Mouse (Mus musculus) right cerebral cortex, postnatal 25 days (tissue): ENCODE measurements around the gene Rgs9.
"Not testable (repeated sequence)": the region's sequence is repeated elsewhere in the genome, so short reads cannot be mapped to it uniquely, and the experiment has no call there.

Source experiments
- DNase-seq: peaks from one replicate; pipeline ENCODE4 v3.0.0; 2022

Rgs9 gene

GRCm38 (mm10) chr11:109302338-109302737 is 4.4 kb upstream of the Rgs9 start:
- DNase-seq: no peak

DNA sequence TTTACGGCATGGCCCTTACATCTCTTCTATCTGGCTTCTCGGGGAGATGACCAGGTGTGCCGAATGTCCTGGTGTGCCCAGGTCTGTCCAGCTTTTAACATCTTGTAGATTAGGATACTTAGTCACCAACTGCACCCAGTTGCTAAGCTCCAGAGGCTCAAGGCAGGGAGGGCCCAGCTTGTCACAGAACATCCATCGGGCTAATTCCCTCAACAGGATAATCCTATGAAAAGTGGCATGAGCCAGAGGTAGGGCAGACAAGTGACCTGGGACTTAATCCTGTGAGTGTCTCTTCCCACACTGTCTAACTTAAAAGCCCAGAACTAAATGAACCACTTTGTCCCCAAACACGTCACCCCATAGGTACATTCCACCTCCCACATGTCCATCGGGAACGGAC is 898 bp downstream of the Rgs9 start:
- DNase-seq: no peak

GRCm38 (mm10) chr11:109292056-109292455 is 5.9 kb downstream of the Rgs9 start:
- DNase-seq: no peak

GRCm38 (mm10) chr11:109289378-109289777 is 8.6 kb downstream of the Rgs9 start:
- not testable (repeated sequence) for DNase-seq

DNA sequence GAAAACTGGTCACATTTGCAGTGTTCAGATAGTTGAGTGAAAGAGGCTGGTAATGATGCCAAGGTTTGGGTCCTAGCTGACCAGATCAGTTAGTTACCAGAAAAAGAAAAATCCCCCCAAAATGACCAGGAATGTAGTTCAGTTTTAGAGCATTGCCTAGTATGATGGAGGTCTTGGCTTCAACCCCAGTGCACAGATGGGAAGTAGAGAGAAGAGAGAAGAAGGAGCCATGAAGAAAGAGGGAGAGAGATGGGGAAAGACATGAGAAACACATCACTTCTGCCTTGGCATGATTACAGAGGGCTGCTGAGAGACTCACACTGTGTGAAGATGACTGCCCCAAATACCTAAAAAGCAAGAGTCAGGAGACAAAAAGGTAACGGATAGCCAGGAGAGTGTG is 13.1 kb downstream of the Rgs9 start:
- DNase-seq: no peak

DNA sequence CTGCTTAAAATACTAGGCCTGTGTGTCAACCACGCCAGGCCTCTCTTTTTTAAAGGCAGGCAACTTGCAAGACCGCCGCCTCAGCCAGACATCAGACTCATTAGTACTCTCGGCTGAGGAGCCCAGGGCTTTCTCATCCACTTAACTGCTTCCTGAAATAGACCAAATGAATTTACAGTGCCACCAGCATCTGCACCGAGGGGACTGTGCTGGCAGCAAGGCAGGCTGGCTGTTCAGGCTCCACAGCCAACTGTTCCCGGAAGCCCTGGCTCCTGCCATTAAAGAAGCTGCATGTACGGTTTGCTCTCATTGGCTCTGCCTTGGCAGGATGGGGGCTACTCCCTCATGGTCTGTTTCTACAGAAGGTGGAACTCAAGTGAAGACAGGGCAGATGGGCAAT is 19.7 kb downstream of the Rgs9 start:
- DNase-seq: no peak

- no peak for DNase-seq
Observed at GRCm38 (mm10) chr11:109271399-109271798, 26.5 kb downstream of the Rgs9 start.

DNA sequence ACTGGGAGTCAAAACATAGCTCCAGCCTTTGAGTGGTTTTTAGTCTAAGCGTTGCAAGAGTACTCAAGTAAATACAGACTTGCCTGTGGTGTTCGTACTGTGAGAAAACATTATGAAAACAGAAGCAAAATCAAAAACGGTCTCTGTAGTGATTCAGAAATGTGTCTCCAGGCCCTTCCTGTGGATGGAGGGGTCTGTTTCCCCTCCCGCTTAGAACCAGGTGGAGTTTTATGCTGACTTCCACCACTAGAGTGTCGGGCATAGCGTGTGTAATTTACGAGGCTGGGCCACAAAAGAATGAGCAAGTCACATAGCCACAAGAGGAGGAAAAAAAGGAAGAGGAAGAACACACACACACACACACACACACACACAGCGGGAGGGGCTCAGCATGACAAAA is 27.6 kb downstream of the Rgs9 start:
- no peak for DNase-seq

DNA sequence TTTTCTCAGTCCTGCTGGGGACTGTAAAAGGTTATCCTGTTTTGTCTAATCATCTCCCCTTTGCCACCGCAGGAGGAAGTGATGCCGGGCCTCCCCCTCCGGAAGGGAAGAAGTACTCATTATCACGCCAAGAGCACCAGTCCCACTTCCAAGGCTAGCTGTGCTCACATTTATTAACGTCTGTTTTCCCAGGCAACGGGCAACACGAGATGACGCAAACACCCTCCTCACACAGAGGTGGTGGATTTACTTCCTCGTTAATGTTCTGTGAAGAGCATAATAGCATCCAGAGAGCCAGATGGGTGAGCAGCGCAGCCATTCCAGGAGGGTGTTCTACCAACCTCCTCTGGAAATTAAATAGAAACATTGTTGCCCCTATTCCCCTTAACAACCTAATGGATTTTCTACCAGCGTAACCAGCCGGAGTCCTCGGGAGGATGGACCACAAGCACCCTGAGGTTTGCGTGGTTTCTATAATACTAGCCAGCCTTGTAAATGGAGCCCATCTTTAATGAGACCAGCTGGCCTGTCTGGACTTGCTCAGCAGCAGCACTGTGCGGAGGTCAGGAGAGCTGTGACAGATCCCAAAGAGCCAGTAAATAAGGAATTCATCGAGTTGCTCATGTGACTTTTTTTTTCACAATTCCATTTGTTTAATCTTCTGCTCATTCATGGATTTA is 28.1 kb downstream of the Rgs9 start:
- DNase-seq: no peak

DNA sequence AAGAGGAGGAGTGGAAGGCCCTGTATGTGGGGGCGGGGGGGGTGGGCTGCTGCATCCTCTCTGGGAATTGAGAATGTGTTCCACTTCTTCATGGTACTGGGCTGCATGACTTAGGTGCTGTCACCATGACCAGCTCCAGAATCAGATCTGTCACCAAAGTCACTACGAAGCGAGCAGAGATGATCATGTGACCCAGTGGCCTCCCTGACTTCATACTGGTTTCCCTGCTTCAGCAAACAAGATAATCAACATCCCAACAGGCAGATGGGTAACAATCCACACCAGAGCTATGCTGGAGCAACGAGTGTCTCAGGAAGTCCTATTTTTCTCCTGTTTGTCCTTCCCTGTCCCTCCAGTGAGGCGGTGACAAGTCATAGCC is 28.7 kb downstream of the Rgs9 start:
- DNase-seq: no peak

DNA sequence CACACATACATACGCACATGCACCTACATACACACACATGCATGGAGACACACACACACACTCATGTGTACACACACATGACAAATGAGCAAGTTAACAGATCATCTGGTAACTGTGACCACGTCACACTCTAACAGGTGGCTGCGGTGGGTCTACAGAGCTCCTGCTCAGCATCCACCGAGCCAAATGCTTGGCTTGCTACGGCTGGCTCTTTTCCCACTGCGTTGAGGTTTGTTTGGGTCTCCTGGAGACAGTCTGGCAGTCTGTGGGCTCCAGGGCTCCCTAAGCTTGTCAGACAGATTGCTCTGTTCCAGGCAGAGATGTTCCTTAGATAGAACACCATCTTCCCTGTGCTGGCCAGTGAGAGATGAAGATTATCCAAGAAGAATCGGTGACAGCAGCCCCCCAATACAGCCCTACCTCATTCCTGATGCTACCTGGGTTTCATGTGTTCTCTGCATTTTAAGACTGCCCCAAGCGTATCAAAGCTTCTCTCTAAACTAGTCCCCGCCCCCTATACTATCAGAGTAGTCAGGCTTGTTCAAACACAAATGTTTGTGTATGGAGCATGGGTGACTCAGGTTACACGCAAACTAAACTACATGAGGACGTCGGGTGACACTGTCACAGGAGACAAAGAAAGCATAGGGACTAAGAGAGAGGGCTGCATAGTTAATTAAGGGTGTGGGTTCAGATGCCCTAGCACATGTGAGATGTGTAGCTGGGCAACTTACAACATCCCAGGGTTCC is 31.6 kb downstream of the Rgs9 start:
- DNase-seq: peak; percentile 41

DNA sequence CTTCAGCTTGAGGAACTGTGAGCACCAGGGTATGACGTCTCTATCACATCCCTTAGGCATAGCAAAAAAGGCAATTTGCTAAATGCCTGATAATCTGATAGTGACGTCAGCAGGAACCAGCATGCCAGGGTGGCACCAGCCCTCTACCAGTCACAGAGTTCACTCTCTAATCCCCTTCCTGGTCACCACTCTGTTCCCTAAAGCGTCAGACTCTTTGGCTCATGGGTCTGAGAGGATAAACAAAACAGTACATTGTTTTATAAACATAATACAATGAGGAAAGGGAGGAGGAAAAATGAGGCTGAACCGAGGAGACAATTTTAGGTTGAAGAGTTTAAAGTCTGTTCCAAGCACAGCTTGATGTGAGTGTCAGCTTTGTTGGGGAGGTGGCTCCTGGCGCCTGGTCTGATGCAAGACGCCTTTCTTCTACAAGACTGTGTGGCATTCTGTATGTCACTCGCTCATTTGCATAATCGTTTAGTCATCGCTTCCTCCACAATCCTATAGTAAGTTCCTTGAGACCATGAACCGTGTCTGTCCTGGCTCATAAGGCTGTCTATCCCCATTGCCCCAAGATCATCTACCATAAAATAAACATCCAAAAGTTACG is 33.7 kb downstream of the Rgs9 start:
- no peak for DNase-seq

DNA sequence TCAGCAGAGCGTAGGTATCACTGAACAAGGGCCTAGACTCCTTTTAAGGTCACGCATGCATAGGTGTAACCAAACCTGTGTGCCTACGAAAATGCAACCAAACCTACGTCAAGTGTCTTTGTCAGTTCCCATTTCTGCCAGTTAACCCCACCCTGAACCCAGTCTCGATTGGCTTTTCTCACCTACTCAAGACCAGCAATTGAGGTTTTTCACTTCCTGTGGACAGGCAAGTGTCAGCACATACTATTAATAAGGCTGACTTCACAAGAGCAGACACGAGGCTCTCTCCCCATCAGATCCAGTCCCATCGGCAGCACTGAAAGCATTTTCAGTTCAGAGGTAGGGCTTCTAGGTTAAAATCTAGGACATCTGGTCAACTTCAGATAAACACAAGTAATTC is 37.4 kb downstream of the Rgs9 start:
- DNase-seq: no peak

DNA sequence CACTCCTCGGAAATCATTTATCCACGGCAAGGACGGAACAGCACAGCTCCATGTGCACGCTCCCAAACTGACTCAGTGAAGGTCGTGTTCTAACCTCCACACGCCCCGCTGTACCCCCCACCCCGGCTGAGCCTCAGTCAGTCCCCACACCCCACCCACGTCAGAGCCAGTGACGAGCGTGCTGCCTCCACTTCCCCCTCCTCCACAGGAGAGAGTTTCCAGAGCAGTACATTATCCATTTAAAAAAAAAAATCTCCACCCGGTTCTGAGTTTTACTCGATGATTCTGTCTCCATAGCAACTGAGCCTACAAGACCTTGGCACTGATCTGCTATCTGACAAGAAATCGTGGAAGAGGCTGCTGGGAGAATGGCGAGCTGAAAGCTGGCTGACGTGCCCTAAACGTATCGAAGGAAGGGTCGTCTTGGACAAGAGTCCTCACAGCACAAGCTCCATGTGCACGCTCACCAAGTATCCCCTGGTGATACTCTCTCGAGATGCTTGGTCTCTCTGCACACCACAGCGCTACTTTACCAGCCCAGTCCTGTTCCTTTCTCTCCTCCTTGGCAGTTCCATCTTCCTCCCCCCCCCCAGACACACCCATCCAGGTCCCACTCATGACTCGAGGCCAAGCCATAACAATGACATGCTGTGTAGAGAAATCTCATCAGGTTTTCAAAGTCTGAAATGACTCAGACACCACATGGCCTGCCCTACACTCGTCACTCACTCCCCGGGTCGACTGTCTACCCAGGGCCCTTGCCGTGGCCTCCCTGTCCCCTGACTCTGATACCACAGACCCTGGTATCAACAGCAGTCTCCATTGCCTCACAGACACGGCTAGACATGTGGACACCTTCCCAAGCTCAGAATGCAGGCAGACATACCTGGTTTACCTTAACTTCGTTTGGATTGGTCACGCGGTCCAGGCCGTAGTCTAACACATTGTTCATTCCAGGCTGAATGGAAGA is 38.7 kb downstream of the Rgs9 start:
- DNase-seq: peak; percentile 60

DNA sequence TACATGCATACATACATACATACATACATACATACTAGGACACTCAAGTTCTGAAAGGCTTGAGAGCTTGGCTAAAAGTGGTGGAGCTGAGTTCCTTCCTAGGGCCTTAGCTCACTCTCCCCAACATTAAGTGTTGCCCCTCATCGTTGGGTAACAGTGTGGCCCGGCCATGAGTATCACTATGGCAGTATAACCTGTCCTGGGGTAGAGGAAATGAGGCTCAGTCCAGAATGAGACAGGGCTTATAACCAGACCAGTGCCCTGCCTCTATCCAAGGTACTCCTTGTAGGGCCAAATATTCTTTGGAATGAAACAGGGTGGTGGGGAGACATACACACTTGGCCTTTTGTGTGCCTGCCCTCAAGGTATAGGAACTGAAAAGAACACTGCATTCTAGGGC is 40.1 kb downstream of the Rgs9 start:
- DNase-seq: no peak

DNA sequence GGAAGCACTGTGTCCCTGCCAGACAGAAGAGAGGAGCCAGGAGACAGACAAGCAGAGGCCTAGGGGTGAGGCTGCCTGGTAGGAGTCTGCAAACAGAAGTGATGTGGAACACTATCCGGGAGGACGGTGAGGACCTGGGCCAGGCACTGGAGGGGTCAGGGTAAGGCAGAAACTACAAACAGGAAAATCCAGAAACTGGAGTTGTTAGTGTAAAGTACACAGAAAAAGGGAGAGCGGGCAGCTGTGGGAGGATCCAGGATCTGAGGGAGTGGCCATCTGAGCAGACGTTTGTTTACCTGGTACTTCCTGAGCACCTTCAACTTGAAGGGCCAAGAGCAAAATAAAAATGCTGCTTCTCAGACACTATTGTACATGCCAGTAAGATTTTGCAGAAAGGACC is 42.9 kb downstream of the Rgs9 start:
- DNase-seq: no peak

DNA sequence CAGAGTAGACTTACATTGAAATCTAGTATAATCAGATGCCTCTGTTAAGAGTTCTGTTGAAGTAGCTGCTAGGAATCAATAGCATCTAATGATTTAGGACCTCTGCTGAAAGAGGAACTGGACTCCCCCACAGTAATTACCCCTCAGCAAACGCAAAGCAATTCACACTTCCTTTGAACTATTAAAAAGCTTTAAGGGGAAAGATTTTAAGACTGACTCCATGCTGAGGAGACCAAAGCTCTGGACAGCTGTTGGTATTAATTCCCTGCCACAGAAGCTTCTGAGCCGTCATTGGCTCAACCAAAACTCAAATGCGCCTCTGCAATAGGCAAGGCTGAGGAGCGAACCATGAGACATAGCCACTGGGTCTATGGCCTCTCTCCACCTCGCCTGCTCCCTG is 45.4 kb downstream of the Rgs9 start:
- DNase-seq: no peak

DNA sequence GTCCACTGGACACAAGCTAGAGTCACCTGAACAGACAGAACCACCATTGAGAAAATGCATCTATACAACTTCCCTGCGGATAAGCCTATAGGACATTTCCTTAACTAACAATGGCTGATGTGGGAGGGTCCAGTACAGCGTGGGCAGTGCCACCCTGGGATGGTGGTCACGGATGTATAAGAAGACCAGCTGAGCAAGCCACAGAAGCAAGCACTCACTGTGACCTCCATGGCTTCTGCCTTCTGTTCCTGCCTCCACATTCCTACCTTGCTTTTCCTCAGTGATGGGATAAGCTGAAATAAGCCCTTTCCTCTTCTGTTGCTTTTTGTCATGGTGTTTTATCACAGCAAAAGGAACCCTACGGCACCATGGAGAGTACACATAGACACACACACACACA is 47.4 kb downstream of the Rgs9 start:
- DNase-seq: no peak

- no peak for DNase-seq
Observed at GRCm38 (mm10) chr11:109246920-109247319, 51.0 kb downstream of the Rgs9 start.

- peak; percentile 44 for DNase-seq
Observed at GRCm38 (mm10) chr11:109244635-109245360, 53.1 kb downstream of the Rgs9 start.

- no peak for DNase-seq
Observed at GRCm38 (mm10) chr11:109240126-109240525, 57.8 kb downstream of the Rgs9 start.

- DNase-seq: no peak
Observed at GRCm38 (mm10) chr11:109238671-109239070, 59.3 kb downstream of the Rgs9 start.
